Mouse (Mus musculus): Measurements from ENCODE around the gene Dock9.

Dock9 gene

GRCm38 (mm10) chr14:121508929-121509328 is 288.7 kb downstream of the Dock9 start:
- DNase-seq (ENCODE audit: low spot score in 2 of 2) = no peak

GRCm38 (mm10) chr14:121506336-121506735 is 291.3 kb downstream of the Dock9 start:
- no peak for DNase-seq (ENCODE audit: low spot score in 2 of 2)

GRCm38 (mm10) chr14:121505485-121505860 is 292.2 kb downstream of the Dock9 start:
- no peak for DNase-seq (ENCODE audit: low spot score in 2 of 2)

- no peak for DNase-seq (ENCODE audit: low spot score in 2 of 2)
Observed at GRCm38 (mm10) chr14:121504781-121505484, 292.7 kb downstream of the Dock9 start, which contains the start of gene Slc15a1. Slc15a1 (minus strand) TSS chr14:121505252.

GRCm38 (mm10) chr14:121500577-121500976 is 297.1 kb downstream of the Dock9 start:
- no peak for DNase-seq (ENCODE audit: low spot score in 2 of 2)

- DNase-seq (ENCODE audit: low spot score in 2 of 2) = no peak
Observed at GRCm38 (mm10) chr14:121499769-121500168, 297.9 kb downstream of the Dock9 start.

- DNase-seq (ENCODE audit: low spot score in 2 of 2) = no peak
Observed at GRCm38 (mm10) chr14:121497800-121498199, 299.8 kb downstream of the Dock9 start.

- no peak for DNase-seq (ENCODE audit: low spot score in 2 of 2)
Observed at GRCm38 (mm10) chr14:121495741-121496140, 301.9 kb downstream of the Dock9 start.

- DNase-seq (ENCODE audit: low spot score in 2 of 2) = no peak
Observed at GRCm38 (mm10) chr14:121495120-121495519, 302.5 kb downstream of the Dock9 start.

GRCm38 (mm10) chr14:121494238-121494637 is 303.4 kb downstream of the Dock9 start:
- no peak for DNase-seq (ENCODE audit: low spot score in 2 of 2)

GRCm38 (mm10) chr14:121493712-121494111 is 303.9 kb downstream of the Dock9 start:
- no peak for DNase-seq (ENCODE audit: low spot score in 2 of 2)

GRCm38 (mm10) chr14:121492328-121492727 is 305.3 kb downstream of the Dock9 start:
- no peak for DNase-seq (ENCODE audit: low spot score in 2 of 2)

All from natural killer cell, adult 2 months (primary cell).